Mouse (Mus musculus) myocyte (in vitro differentiated cells): ENCODE results near the gene Btnl1. TPM values are rescaled to one million over a fixed set of nuclear protein-coding genes. Genes with fewer than 3 reads are reported as not detected.

ENCODE experiments used
- H3K27me3 ChIP-seq: one replicate; pipeline ENCODE4 v1.6.1; 2011; ENCODE audit not compliant: control insufficient read depth, insufficient read depth, insufficient read length
- H3K36me3 ChIP-seq: one replicate; pipeline ENCODE4 v1.6.1; 2011; ENCODE audit not compliant: control insufficient read depth, insufficient read depth
- H3K4me2 ChIP-seq: one replicate; pipeline ENCODE4 v1.6.1; 2011; ENCODE audit warnings: low read depth, control low read depth
- H3K4me3 ChIP-seq: one replicate; pipeline ENCODE4 v1.5.1; 2011; ENCODE audit warnings: mild to moderate bottlenecking, control low read depth, moderate library complexity
- H3K79me2 ChIP-seq: one replicate; pipeline ENCODE4 v1.6.1; 2011; ENCODE audit not compliant: control insufficient read depth, insufficient read depth
- H3ac ChIP-seq: one replicate; pipeline ENCODE4 v1.6.1; 2011; ENCODE audit not compliant: control insufficient read depth, insufficient read length
- CEBPB ChIP-seq: IDR thresholded peaks from 2 replicates; pipeline ENCODE4 v1.6.1; 2011; ENCODE audit warnings: mild to moderate bottlenecking, moderate library complexity; ENCODE audit not compliant: poor library complexity, insufficient read depth, severe bottlenecking
- E2F4 ChIP-seq: IDR thresholded peaks from one replicate; pipeline ENCODE4 v1.6.1; 2011; ENCODE audit warnings: mild to moderate bottlenecking, control low read depth, moderate library complexity; ENCODE audit not compliant: insufficient read depth
- MAX ChIP-seq: IDR thresholded peaks from one replicate; pipeline ENCODE4 v1.6.1; 2011; ENCODE audit warnings: low read depth, mild to moderate bottlenecking, control low read depth
- MYOD1 ChIP-seq, 3 experiments: IDR thresholded peaks; one replicate each; pipeline ENCODE4 v1.6.1; 2011; ENCODE audit warnings: control low read depth in 2 of 3, low read depth in 2 of 3, mild to moderate bottlenecking in 2 of 3, moderate library complexity in 1 of 3; ENCODE audit not compliant: insufficient read length in 2 of 3, control insufficient read depth in 1 of 3
- MYOG ChIP-seq, 3 experiments: IDR thresholded peaks; one replicate each; pipeline ENCODE4 v1.6.1; 2011; ENCODE audit warnings: control low read depth in 2 of 3, low read depth in 2 of 3, mild to moderate bottlenecking in 2 of 3; ENCODE audit not compliant: insufficient read length in 2 of 3, control insufficient read depth in 1 of 3, insufficient read depth in 1 of 3
- POLR2A ChIP-seq: IDR thresholded peaks from one replicate; pipeline ENCODE4 v1.6.1; 2011; ENCODE audit warnings: low read depth, mild to moderate bottlenecking, control low read depth, moderate library complexity; ENCODE audit not compliant: insufficient read length
- POLR2AphosphoS2 ChIP-seq: IDR thresholded peaks from one replicate; pipeline ENCODE4 v1.6.1; 2011; ENCODE audit warnings: low read depth, control low read depth; ENCODE audit not compliant: insufficient read length
- REST ChIP-seq: IDR thresholded peaks from one replicate; pipeline ENCODE4 v1.6.1; 2011; ENCODE audit warnings: mild to moderate bottlenecking, control low read depth, moderate library complexity; ENCODE audit not compliant: insufficient read depth, insufficient read length
- SRF ChIP-seq: IDR thresholded peaks from one replicate; pipeline ENCODE4 v1.6.1; 2011; ENCODE audit warnings: low read depth; ENCODE audit not compliant: control insufficient read depth, insufficient read length
- TCF12 ChIP-seq: IDR thresholded peaks from one replicate; pipeline ENCODE4 v1.6.1; 2011; ENCODE audit warnings: mild to moderate bottlenecking, control low read depth; ENCODE audit not compliant: poor library complexity, insufficient read depth, severe bottlenecking
- TCF3 ChIP-seq: IDR thresholded peaks from one replicate; pipeline ENCODE4 v1.6.1; 2011; ENCODE audit warnings: low read depth, control low read depth; ENCODE audit not compliant: insufficient read length
- USF1 ChIP-seq: IDR thresholded peaks from one replicate; pipeline ENCODE4 v1.6.1; 2011; ENCODE audit warnings: low read depth, mild to moderate bottlenecking, control low read depth, moderate library complexity
- polyA plus RNA-seq: library from polyadenylated mRNA; unstranded; fragments of >200 nt; fragmentation: generic; extraction: Trizol; gene quantifications from one replicate; pipeline ENCODE4 v1.2.1, GENCODE M21; 2012; ENCODE audit warnings: missing spikeins

Gene Btnl1
- polyA plus RNA-seq, 1 experiment: not detected

- H3ac ChIP-seq: no peak overlapping the region
- no peak overlapping the region for H3K4me2 ChIP-seq
- H3K79me2 ChIP-seq: no peaks in the 10 kb centered on the region
- H3K4me3 ChIP-seq: no peak overlapping the region
- H3K36me3 ChIP-seq: no peaks in the 10 kb centered on the region
- peaks cover 6% of the 10 kb centered on the region for H3K27me3 ChIP-seq
- TF ChIP-seq TCF12: no peak
- no peak for TF ChIP-seq SRF
- TF ChIP-seq USF1: no peak
- no peak for TF ChIP-seq POLR2A
- TF ChIP-seq REST: no peak
- no peak for TF ChIP-seq CEBPB
- TF ChIP-seq TCF3: no peak
- no peak for TF ChIP-seq POLR2AphosphoS2
- no peak for TF ChIP-seq E2F4
- no peak for TF ChIP-seq MYOG (IDR thresholded peaks at IDR 0.05; ENCODE audit: control insufficient read depth in 1 of 3, insufficient read depth in 1 of 3, insufficient read length in 2 of 3, low read depth in 2 of 3)
- no peak for TF ChIP-seq MAX
- TF ChIP-seq MYOD1 (IDR thresholded peaks at IDR 0.05; ENCODE audit: control insufficient read depth in 1 of 3, insufficient read length in 2 of 3, low read depth in 2 of 3): no peak
Measured at GRCm38 (mm10) chr17:34345486-34345885, 31.4 kb upstream of the Btnl1 start.

GRCm38 (mm10) chr17:34346041-34346440 lies 30.9 kb upstream of the Btnl1 start:
- no peak overlapping the region for H3ac ChIP-seq
- no peaks in the 10 kb centered on the region for H3K36me3 ChIP-seq
- no peaks in the 10 kb centered on the region for H3K79me2 ChIP-seq
- H3K4me2 ChIP-seq: no peak overlapping the region
- no peak overlapping the region for H3K4me3 ChIP-seq
- TF ChIP-seq SRF: no peak
- H3K27me3 ChIP-seq: peaks cover 6% of the 10 kb centered on the region

- H3K27me3 ChIP-seq: peaks cover 6% of the 10 kb centered on the region
Measured at GRCm38 (mm10) chr17:34347606-34348308, 29.2 kb upstream of the Btnl1 start.

GRCm38 (mm10) chr17:34349429-34349828 lies 27.5 kb upstream of the Btnl1 start:
- H3ac ChIP-seq: no peak overlapping the region
- no peaks in the 10 kb centered on the region for H3K36me3 ChIP-seq
- TF ChIP-seq MYOG (IDR thresholded peaks at IDR 0.05; ENCODE audit: control insufficient read depth in 1 of 3, insufficient read depth in 1 of 3, insufficient read length in 2 of 3, low read depth in 2 of 3) (no peak), TCF3 (no peak), POLR2AphosphoS2 (no peak), USF1 (no peak), POLR2A (no peak), E2F4 (no peak), MYOD1 (IDR thresholded peaks at IDR 0.05; ENCODE audit: control insufficient read depth in 1 of 3, insufficient read length in 2 of 3, low read depth in 2 of 3) (no peak), REST (no peak), CEBPB (no peak), SRF (no peak), TCF12 (no peak), MAX (no peak)
- H3K27me3 ChIP-seq: peaks cover 6% of the 10 kb centered on the region
- H3K79me2 ChIP-seq: no peaks in the 10 kb centered on the region
- H3K4me3 ChIP-seq: no peak overlapping the region
- no peak overlapping the region for H3K4me2 ChIP-seq

More at GRCm38 (mm10) chr17:34347606-34348308, 29.2 kb upstream of the Btnl1 start:
- no peak overlapping the region for H3K4me2 ChIP-seq
- no peak overlapping the region for H3K4me3 ChIP-seq
- H3K36me3 ChIP-seq: no peaks in the 10 kb centered on the region
- no peaks in the 10 kb centered on the region for H3K79me2 ChIP-seq
- TF ChIP-seq TCF3 (no peak), SRF (no peak), MYOD1 (IDR thresholded peaks at IDR 0.05; ENCODE audit: control insufficient read depth in 1 of 3, insufficient read length in 2 of 3, low read depth in 2 of 3) (no peak), REST (no peak), TCF12 (no peak), MAX (no peak), POLR2AphosphoS2 (no peak), CEBPB (no peak), MYOG (IDR thresholded peaks at IDR 0.05; ENCODE audit: control insufficient read depth in 1 of 3, insufficient read depth in 1 of 3, insufficient read length in 2 of 3, low read depth in 2 of 3) (no peak), POLR2A (no peak), USF1 (no peak), E2F4 (no peak)
- no peak overlapping the region for H3ac ChIP-seq

GRCm38 (mm10) chr17:34354539-34354938 lies 22.4 kb upstream of the Btnl1 start, which contains the start of gene Btnl2:
Btnl2 (plus strand) TSS chr17:34354822.
- H3K36me3 ChIP-seq: no peaks in the 10 kb centered on the region
- TF ChIP-seq POLR2A (no peak), MYOG (IDR thresholded peaks at IDR 0.05; ENCODE audit: control insufficient read depth in 1 of 3, insufficient read depth in 1 of 3, insufficient read length in 2 of 3, low read depth in 2 of 3) (no peak), MAX (no peak), CEBPB (no peak), E2F4 (no peak), REST (no peak), USF1 (no peak), TCF12 (no peak), POLR2AphosphoS2 (no peak), SRF (no peak), MYOD1 (IDR thresholded peaks at IDR 0.05; ENCODE audit: control insufficient read depth in 1 of 3, insufficient read length in 2 of 3, low read depth in 2 of 3) (no peak), TCF3 (no peak)
- H3K4me3 ChIP-seq: no peak within 1 kb of the TSS

More at GRCm38 (mm10) chr17:34354539-34354938, 22.4 kb upstream of the Btnl1 start, which contains the start of gene Btnl2:
- Histone ChIP-seq H3K79me2 (no peaks in the 10 kb centered on the region), H3K4me2 (no peak within 1 kb of the TSS), H3ac (no peak within 1 kb of the TSS), H3K27me3 (peaks cover 8% of the 10 kb centered on the region)
